Mouse (Mus musculus): Measurements from ENCODE around the gene Lrrtm4. TPM values are rescaled to one million over a fixed set of nuclear protein-coding genes. Genes with fewer than 3 reads are reported as not detected.

The Lrrtm4 gene
- total and polyA plus RNA-seq, 2 experiments from 2014 or later = 0.04 TPM; not detected in 1

DNA sequence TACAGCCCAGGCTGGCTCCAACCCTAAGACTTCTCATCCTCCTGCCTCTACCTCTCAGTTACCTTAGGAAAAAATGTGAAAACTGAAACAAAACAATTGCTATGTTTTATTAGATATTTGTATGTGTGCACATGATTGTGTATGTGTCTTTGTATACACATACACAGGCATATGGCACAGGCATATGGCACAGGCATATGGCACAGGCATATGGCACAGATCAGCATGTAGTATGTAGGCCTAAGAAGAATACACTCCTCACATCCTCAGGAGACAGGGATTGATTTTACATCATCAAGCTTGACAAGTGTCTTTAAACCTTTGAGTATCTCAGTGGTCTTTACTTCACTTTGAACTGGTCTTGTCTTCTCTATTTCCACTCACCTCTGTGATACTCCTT, 531.2 kb downstream of the Lrrtm4 start:
- Histone ChIP-seq H3K4me2 (ENCODE audit: low read depth, low read length) (no peak overlapping the region), H3K9me3 (replicated peaks; ENCODE audit: control insufficient read depth, low read length) (no peaks in the 10 kb centered on the region), H3K9ac (replicated peaks; ENCODE audit: low read depth, low read length) (no peak overlapping the region), H3K36me3 (replicated peaks; ENCODE audit: control insufficient read depth, insufficient read depth, low read length) (no peaks in the 10 kb centered on the region), H3K4me3 (ENCODE audit: low read depth, low read length) (no peak overlapping the region), H3K4me1 (ENCODE audit: control insufficient read depth, insufficient read depth) (no peaks in the 10 kb centered on the region), H3K27me3 (ENCODE audit: control insufficient read depth, insufficient read depth, low read length) (no peaks in the 10 kb centered on the region), H3K27ac (ENCODE audit: low read depth) (no peak overlapping the region)
- TF ChIP-seq EP300 (IDR thresholded peaks at IDR 0.05; ENCODE audit: low read depth) (no peak), CTCF (IDR thresholded peaks at IDR 0.05; ENCODE audit: low read depth) (no peak)
- ATAC-seq (ENCODE audit: insufficient read depth, low read depth) (no peak), DNase-seq (ENCODE audit: low spot score) (no peak)

DNA sequence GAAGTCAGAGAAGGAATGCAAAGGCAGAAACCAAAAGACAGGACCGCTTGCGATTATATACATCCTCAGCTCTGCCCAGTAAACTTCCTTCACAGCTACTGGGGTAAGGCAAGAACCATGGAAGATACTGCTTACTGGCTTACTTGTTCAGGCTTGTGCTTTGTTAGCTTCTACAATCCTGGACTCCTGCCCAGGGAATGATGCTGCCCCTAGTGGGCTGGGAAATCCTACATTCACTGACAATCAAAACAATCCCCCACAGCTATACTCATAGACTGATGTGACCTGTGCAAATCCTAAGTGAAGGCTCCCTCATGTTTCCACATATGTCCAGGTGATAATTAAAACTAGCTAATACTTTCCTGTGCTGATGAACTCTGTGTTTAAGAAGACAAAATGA, 534.7 kb downstream of the Lrrtm4 start:
- no peaks in the 10 kb centered on the region for H3K9me3 ChIP-seq (replicated peaks; ENCODE audit: control insufficient read depth, low read length)
- WGBS = 90% methylated on average over 2 of the region's 2 CpGs
- no peaks in the 10 kb centered on the region for H3K27me3 ChIP-seq (ENCODE audit: control insufficient read depth, insufficient read depth, low read length)
- H3K4me3 ChIP-seq (ENCODE audit: low read depth, low read length) = no peak overlapping the region
- no peak overlapping the region for H3K9ac ChIP-seq (replicated peaks; ENCODE audit: low read depth, low read length)
- no peak overlapping the region for H3K27ac ChIP-seq (ENCODE audit: low read depth)
- no peak for DNase-seq (ENCODE audit: low spot score)
- ATAC-seq (ENCODE audit: insufficient read depth, low read depth) = no peak
- no peak for TF ChIP-seq CTCF (IDR thresholded peaks at IDR 0.05; ENCODE audit: low read depth)
- TF ChIP-seq EP300 (IDR thresholded peaks at IDR 0.05; ENCODE audit: low read depth) = no peak
- H3K36me3 ChIP-seq (replicated peaks; ENCODE audit: control insufficient read depth, insufficient read depth, low read length) = no peaks in the 10 kb centered on the region
- H3K4me2 ChIP-seq (ENCODE audit: low read depth, low read length) = no peak overlapping the region
- no peaks in the 10 kb centered on the region for H3K4me1 ChIP-seq (ENCODE audit: control insufficient read depth, insufficient read depth)

DNA sequence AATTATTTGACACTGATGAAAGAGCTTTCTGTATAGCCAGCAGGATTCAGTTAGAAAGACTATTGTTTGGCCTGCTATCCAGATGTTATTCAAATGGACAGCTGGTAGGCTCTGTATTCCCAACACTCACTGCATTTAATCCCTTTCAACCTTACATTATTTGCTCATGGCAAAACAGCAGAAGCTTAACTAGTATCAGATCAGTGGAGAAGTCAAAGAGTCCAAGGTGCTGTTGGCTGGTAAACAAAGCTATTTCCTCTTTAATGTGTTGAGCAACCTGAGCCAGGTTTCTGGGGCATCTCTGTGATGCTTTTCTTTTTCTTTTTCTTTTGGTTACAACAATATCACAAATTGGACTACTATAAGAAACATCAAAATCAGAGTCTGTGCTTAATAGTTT, 536.3 kb downstream of the Lrrtm4 start:
- DNase-seq (ENCODE audit: low spot score) (no peak), ATAC-seq (ENCODE audit: insufficient read depth, low read depth) (no peak)
- no peak for TF ChIP-seq CTCF (IDR thresholded peaks at IDR 0.05; ENCODE audit: low read depth)
- TF ChIP-seq EP300 (IDR thresholded peaks at IDR 0.05; ENCODE audit: low read depth) = no peak
- no peak overlapping the region for H3K27ac ChIP-seq (ENCODE audit: low read depth)
- H3K36me3 ChIP-seq (replicated peaks; ENCODE audit: control insufficient read depth, insufficient read depth, low read length) = no peaks in the 10 kb centered on the region
- H3K9me3 ChIP-seq (replicated peaks; ENCODE audit: control insufficient read depth, low read length) = no peaks in the 10 kb centered on the region
- H3K4me3 ChIP-seq (ENCODE audit: low read depth, low read length) = no peak overlapping the region
- H3K4me1 ChIP-seq (ENCODE audit: control insufficient read depth, insufficient read depth) = no peaks in the 10 kb centered on the region
- no peak overlapping the region for H3K9ac ChIP-seq (replicated peaks; ENCODE audit: low read depth, low read length)
- no peak overlapping the region for H3K4me2 ChIP-seq (ENCODE audit: low read depth, low read length)
- no peaks in the 10 kb centered on the region for H3K27me3 ChIP-seq (ENCODE audit: control insufficient read depth, insufficient read depth, low read length)

DNA sequence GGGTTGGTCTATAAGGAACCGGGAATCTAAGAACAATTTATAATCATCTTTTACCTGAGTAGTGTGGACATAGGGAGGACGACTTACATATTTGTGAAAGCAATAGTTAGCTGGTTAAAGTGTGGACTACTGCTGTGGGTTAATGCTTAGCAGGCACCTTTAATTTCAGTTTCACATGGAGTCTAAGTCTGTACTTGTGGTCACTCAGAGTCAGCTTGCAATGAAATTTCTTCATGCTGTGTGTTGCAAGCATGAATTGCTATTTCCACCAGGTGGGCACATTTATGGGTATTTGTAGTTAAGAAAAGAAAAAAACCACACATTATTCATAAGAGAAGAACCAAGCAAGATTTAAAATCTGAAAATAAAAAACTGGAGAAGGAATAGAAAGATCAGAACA, 558.5 kb downstream of the Lrrtm4 start:
- DNase-seq (ENCODE audit: low spot score) (no peak), ATAC-seq (ENCODE audit: insufficient read depth, low read depth) (no peak)
- H3K9me3 ChIP-seq (replicated peaks; ENCODE audit: control insufficient read depth, low read length) = no peaks in the 10 kb centered on the region
- no peak overlapping the region for H3K4me2 ChIP-seq (ENCODE audit: low read depth, low read length)
- no peaks in the 10 kb centered on the region for H3K36me3 ChIP-seq (replicated peaks; ENCODE audit: control insufficient read depth, insufficient read depth, low read length)
- 81% methylated on average over 2 of the region's 2 CpGs for WGBS
- H3K27me3 ChIP-seq (ENCODE audit: control insufficient read depth, insufficient read depth, low read length) = no peaks in the 10 kb centered on the region
- H3K4me3 ChIP-seq (ENCODE audit: low read depth, low read length) = no peak overlapping the region
- no peak overlapping the region for H3K9ac ChIP-seq (replicated peaks; ENCODE audit: low read depth, low read length)
- H3K4me1 ChIP-seq (ENCODE audit: control insufficient read depth, insufficient read depth) = no peaks in the 10 kb centered on the region
- H3K27ac ChIP-seq (ENCODE audit: low read depth) = no peak overlapping the region
- TF ChIP-seq EP300 (IDR thresholded peaks at IDR 0.05; ENCODE audit: low read depth) (no peak), CTCF (IDR thresholded peaks at IDR 0.05; ENCODE audit: low read depth) (no peak)

DNA sequence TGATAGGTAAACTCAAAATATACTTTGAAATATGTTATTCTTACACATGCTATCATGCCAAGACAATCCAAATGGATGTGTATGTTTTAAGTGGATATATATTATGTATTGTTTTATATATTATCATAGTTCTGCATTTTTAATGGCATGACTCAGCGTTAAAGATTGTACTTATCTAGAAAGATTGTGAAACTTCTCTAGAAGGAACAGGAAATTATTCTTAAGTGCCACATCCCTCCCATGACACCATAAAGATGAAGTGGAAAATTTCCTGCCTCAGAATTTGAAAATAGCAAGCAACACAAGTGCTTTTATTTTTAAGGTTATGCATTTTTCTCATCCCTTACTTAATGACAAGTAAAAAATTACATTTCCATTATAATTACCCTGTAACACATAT, 563.5 kb downstream of the Lrrtm4 start:
- 50% methylated on average over 1 of the region's 1 CpGs for WGBS

DNA sequence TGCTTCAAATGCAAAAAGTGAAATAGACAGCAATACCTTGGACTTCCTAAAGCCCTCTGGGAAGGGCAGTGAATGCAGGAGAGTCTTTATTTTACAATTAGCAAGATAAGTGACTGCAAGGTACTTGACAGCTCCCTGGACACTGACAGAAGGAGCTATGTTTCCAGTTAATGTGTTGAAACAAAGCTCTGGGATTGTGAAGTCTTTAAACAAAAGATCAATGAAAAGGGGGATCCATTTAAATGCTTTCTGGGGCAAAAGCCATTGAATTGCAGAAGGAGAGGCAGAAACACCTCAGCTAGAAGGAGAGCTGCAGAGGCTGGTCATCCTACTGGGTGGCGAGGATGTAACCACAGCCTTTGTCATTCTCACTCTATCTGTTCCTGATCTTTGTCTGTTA, 571.1 kb downstream of the Lrrtm4 start:
- no peak overlapping the region for H3K27ac ChIP-seq (ENCODE audit: low read depth)
- WGBS = 66% methylated on average over 1 of the region's 1 CpGs
- H3K9ac ChIP-seq (replicated peaks; ENCODE audit: low read depth, low read length) = no peak overlapping the region
- TF ChIP-seq CTCF (IDR thresholded peaks at IDR 0.05; ENCODE audit: low read depth) (no peak), EP300 (IDR thresholded peaks at IDR 0.05; ENCODE audit: low read depth) (no peak)
- H3K27me3 ChIP-seq (ENCODE audit: control insufficient read depth, insufficient read depth, low read length) = no peaks in the 10 kb centered on the region
- no peak overlapping the region for H3K4me3 ChIP-seq (ENCODE audit: low read depth, low read length)
- H3K4me2 ChIP-seq (ENCODE audit: low read depth, low read length) = no peak overlapping the region
- ATAC-seq (ENCODE audit: insufficient read depth, low read depth) (no peak), DNase-seq (ENCODE audit: low spot score) (no peak)
- no peaks in the 10 kb centered on the region for H3K4me1 ChIP-seq (ENCODE audit: control insufficient read depth, insufficient read depth)
- H3K36me3 ChIP-seq (replicated peaks; ENCODE audit: control insufficient read depth, insufficient read depth, low read length) = no peaks in the 10 kb centered on the region
- no peaks in the 10 kb centered on the region for H3K9me3 ChIP-seq (replicated peaks; ENCODE audit: control insufficient read depth, low read length)

More for the DNA sequence above, 563.5 kb downstream of the Lrrtm4 start:
- Histone ChIP-seq H3K36me3 (replicated peaks; ENCODE audit: control insufficient read depth, insufficient read depth, low read length) (no peaks in the 10 kb centered on the region), H3K27me3 (ENCODE audit: control insufficient read depth, insufficient read depth, low read length) (no peaks in the 10 kb centered on the region), H3K9ac (replicated peaks; ENCODE audit: low read depth, low read length) (no peak overlapping the region), H3K9me3 (replicated peaks; ENCODE audit: control insufficient read depth, low read length) (no peaks in the 10 kb centered on the region), H3K4me1 (ENCODE audit: control insufficient read depth, insufficient read depth) (no peaks in the 10 kb centered on the region), H3K4me3 (ENCODE audit: low read depth, low read length) (no peak overlapping the region), H3K27ac (ENCODE audit: low read depth) (no peak overlapping the region), H3K4me2 (ENCODE audit: low read depth, low read length) (no peak overlapping the region)
- no peak for ATAC-seq (ENCODE audit: insufficient read depth, low read depth)
- TF ChIP-seq CTCF (IDR thresholded peaks at IDR 0.05; ENCODE audit: low read depth) (no peak), EP300 (IDR thresholded peaks at IDR 0.05; ENCODE audit: low read depth) (no peak)
- no peak for DNase-seq (ENCODE audit: low spot score)

Data from heart, postnatal 0 days (tissue).